Mouse (Mus musculus) common myeloid progenitor, adult 5-6 weeks (primary cell): ENCODE data around the gene Ndrg4. TPM values are rescaled to one million over a fixed set of nuclear protein-coding genes. Genes with fewer than 3 reads are reported as not detected.
A peak's percentile ranks its signal among the peaks of the same experiment; 100 is the strongest.

Experiments used
- ATAC-seq: replicated peaks from 2 replicates; pipeline ENCODE4 v1.8.0; 2016; ENCODE audit warnings: low read depth, mild to moderate bottlenecking, moderate TSS enrichment, inconsistent platforms; ENCODE audit not compliant: poor library complexity, severe bottlenecking
- total RNA-seq: library from RNA; stranded (forward); fragments of 200-1000, 187-1606 nt; gene quantifications from 2 replicates; pipeline ENCODE4 v1.2.3, GENCODE M21; 2017

The Ndrg4 gene
- total RNA-seq, 1 experiment from 2014 or later: 0.09 TPM

DNA sequence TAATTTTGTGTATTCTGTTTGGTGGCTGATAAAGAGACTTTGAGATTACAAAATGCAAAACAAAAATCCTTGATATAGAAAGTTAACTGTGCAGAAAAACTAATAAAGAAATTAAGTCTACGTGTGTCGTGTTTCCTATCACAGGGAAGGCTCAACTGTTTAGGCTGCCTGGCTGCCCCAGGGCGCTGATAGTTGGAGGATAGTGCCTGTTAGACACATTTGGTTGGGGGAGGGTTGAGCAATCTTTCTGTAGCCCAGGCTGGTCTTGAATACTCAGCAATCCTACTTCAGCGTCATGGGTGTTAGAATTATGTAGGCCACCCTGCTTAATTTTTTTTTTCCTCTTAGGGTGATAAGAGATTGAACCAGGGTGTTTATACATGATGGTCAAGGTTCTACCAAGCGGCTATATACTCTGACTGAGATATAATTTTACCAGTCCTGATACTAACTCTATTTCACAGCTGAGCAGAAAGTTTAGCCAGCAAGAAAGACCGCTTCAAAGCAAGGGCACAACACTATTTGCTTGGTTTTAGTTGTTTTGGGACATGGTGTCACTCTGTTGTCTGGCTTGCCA, 38.1 kb downstream of the Ndrg4 start:
- no peak for ATAC-seq

GRCm38 (mm10) chr8:95715676-95716531, 39.1 kb downstream of the Ndrg4 start, which contains the start of gene Setd6:
Gene Setd6 (plus strand): TSS chr8:95715881.
- ATAC-seq: peak; percentile 74

DNA sequence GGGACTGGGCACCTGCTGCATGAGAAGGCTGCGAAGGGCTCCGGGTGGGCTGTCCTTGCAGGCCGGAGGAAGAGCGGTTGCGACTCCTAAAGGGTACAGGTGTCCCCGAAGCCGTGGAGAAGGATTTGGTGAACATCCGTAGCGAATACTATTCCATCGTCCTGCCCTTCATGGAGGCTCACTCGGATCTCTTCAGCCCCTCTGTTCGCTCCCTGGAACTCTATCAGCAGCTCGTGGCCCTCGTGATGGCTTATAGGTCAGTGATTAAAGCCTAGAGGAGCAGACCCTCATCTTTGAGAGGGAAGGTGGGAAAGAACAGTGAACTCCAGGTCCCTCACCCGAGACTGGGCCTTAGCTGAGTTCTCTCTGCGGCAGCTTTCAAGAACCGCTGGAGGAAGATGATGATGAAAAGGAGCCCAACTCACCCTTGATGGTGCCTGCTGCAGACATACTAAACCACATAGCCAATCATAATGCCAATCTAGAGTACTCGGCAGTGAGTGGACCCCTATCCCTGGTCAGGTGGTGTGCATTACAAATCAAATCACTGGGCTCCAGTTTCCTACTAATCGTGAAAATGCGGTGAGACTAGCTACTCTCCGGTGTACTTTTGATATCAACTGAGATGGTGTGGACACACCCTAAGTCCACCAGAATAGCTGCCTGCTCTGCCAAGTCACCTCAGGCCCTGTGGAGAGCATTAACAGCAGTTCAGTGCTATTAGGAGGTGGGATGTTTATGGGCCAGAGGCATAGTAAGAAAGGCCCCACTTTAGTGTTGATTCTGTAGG, 40.0 kb downstream of the Ndrg4 start:
- no peak for ATAC-seq

DNA sequence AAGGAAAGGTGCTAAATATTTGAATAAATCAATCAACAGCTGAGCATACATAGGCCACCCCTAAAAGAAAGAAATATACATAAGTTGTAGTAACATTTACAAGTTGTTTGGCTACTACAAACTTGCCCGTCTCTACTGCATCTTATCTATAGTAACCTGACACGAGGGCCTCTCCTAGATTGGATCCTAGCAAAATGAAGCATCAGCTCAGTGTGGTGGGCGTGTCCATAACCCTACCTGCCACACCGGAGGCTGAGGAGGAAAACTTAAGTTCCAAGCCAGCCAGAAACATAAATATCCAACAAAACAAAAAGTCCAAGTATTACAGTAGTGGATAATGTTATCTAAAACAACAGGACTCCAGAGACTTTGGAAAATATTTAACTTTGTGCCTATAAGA, 50.8 kb downstream of the Ndrg4 start:
- ATAC-seq: no peak

DNA sequence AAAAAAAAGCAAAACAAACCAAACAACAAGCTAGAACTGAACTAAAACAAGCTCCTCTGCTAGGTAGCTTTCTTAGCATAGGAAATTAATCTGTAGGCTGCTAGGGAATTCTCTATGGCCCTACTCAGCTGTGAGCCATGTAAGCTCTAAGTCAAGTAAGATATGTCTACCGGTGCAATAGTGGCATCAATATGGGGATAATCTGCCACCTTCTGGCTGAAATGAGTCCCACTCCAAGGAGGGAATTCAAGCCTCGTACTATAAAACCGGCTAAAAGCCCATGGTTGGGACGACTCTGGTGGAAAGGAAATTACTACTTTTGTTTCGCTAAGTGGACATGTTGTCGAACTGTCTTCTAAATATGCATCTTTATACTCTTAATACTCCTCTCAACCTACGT, 61.8 kb downstream of the Ndrg4 start:
- ATAC-seq: 0 out of 2 replicates have a peak, but pooled peaks have one; percentile 32

DNA sequence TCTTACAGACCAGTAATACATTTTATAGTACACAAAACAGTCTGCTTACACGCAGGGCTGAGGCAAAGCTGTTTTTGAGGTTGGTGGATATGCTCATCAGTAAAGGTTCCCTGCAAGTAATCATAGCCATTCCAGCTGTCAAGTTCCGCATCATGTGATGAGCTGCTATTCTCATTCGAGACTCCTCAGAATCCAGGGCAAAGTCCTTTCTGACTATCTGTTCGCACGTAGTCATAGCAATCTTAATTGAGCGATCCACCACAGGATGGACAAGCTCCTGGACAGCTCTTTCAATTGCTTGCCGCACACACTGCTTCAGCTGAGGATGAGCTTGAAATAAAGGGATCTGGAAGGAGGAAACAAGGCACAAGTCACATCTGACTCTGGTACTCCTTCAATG, 65.0 kb downstream of the Ndrg4 start:
- ATAC-seq: no peak

DNA sequence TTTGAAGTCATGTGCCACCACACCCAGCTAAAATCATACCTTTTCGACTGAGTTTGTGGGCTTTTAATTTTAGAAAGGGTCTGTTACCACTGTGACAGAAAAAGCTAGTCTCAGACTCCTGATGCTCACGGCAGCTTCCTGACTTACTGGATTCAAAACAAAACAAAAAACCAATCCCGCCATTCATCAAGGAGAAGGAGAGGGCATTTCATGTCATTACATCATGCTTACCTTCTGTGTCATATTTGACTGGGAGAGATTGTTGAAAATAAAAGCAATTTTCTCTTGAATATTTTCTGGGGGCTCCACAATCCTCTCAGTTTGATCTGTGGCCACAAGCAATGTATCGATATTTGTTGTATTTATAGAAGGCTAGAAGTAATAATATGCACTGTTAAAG, 71.2 kb downstream of the Ndrg4 start:
- no peak for ATAC-seq

DNA sequence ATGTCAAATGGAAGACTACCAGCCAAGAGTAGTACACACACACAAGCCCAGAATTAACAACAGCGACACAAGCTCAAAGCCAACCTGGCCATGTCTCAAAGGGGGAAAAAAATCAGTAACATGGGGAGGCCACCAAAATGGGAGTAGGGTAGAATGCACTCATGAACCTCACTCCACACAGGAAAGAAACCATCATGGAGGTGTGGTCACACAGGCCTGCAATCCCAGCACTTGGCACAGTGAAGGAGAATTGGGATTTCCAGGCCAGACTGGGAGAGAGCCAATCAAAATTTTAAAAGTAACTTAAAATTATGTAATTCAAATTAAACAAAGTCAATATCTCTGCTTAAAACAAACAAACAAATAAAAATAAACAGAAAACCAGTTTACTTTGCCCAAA, 75.1 kb downstream of the Ndrg4 start:
- no peak for ATAC-seq

- no peak for ATAC-seq
These were observed 83.5 kb downstream of the Ndrg4 start for GRCm38 (mm10) chr8:95760323-95760722.

- ATAC-seq: no peak
These were observed 87.4 kb downstream of the Ndrg4 start for GRCm38 (mm10) chr8:95764133-95764532.

Other genes starting within 250 kb of the Ndrg4 start
- gene Cfap20, start 242.1 kb upstream of the Ndrg4 start, total RNA-seq: 76.7 and 79.5 TPM in 2 replicates
- gene Csnk2a2, start 186.9 kb upstream of the Ndrg4 start, total RNA-seq: 38.8 and 41.4 TPM in 2 replicates
- not detected in 2 replicates for gene Ccdc113, start 142.9 kb upstream of the Ndrg4 start, total RNA-seq
- gene Prss54, start 100.6 kb upstream of the Ndrg4 start, total RNA-seq: not detected in 2 replicates
- gene Gins3, start 43.5 kb upstream of the Ndrg4 start, total RNA-seq: 18.0 and 19.5 TPM in 2 replicates
- gene Setd6, start 38.9 kb downstream of the Ndrg4 start, total RNA-seq: 52.2 and 110 TPM in 2 replicates
- 172 and 219 TPM in 2 replicates for gene Cnot1, start 130.5 kb downstream of the Ndrg4 start, total RNA-seq
- gene Sap18b, start 148.4 kb downstream of the Ndrg4 start, total RNA-seq: 290 and 291 TPM in 2 replicates
- 1.4 and 2.9 TPM in 2 replicates for gene Slc38a7, start 176.6 kb downstream of the Ndrg4 start, total RNA-seq
- 102 and 113 TPM in 2 replicates for gene Got2, start 211.6 kb downstream of the Ndrg4 start, total RNA-seq